Mouse (Mus musculus): ENCODE measurements around the gene Git2.

Git2 gene

GRCm38 (mm10) chr5:114797253-114797652, 21.9 kb upstream of the Git2 start:
- DNase-seq (ENCODE audit: low spot score in 2 of 2), result no peak

DNA sequence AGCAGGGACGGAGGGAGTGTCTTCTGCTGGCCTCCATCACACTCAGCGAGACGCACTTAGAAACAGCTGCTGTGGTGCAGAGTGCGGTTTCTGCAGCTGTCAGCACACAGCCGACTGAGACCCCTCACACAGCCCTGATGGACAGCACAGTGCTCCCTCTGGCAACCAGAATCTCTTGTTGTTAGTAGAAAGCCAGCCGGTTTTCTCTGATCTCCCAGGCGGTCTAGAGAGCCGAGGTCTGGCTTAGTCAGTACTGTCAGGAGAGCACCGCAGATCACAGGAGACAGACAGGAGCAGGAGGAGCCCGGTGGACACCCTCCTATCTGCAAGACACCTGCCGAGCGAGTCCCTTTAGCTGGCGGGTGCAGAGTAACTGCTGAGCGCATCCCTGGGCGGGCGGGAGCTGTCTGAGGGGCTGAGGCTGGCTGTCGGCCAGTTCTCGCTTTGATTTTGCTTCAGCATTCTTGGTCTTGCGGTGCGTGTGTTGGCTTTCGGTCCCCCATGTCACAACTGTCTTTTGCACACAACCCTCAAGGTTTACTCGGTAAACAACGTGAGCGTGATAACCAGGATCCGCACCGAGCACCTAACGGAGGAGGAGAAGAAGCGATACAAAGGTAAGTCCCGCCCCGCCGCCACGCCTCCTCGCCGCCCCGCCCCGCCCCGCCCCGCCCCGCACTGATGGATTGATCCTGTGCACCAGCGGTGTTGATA, 21.1 kb upstream of the Git2 start:
- DNase-seq (ENCODE audit: low spot score in 2 of 2), result no peak

DNA sequence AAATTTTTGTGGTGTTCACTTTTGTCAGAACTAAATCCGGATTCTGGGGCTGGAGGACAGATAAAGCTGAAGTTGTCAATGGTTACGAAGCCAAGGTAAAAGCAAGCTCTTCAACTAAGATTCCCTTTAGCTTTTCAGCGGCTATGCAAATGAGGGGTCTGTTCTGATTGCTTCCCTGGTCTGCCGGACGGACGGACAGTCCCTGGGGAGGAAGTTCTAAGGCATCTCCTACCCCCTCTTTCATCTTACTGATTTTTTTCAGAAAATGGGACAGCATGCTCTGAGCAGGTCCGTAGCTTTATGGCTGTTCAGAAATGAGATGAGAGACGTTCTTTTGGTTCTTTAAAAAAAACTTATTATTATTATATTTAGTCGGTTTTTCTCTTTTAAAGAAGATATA, 20.3 kb upstream of the Git2 start:
- no peak for DNase-seq (ENCODE audit: low spot score in 2 of 2)

DNA sequence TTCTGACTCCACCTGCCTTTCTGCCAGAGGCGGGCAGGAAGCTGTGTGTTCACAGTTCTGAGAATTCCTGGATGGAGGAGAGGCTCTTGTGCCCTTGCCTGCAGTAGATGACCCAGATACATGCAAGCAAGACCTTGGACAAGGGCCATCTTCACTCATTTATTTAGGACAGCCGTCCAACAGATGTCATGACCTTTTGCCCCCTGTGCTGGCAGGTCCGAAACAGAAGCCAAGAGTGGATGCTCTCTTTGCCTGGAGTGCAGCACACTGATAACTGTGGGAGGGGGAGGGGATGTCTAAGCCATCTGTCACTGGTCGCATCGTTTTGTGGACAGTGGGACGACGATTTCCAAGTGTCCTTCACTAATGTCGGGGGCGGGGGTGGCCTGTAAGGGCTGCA, 19.9 kb upstream of the Git2 start:
- DNase-seq (ENCODE audit: low spot score in 2 of 2), result no peak

- no peak for DNase-seq (ENCODE audit: low spot score in 2 of 2)
These were observed 19.3 kb upstream of the Git2 start for GRCm38 (mm10) chr5:114794609-114795008.

GRCm38 (mm10) chr5:114793317-114793716, 18.0 kb upstream of the Git2 start:
- DNase-seq (ENCODE audit: low spot score in 2 of 2), result peak; percentile 48 to 67

GRCm38 (mm10) chr5:114785196-114785595, 9.9 kb upstream of the Git2 start:
- DNase-seq (ENCODE audit: low spot score in 2 of 2), result no peak

GRCm38 (mm10) chr5:114784622-114785165, 9.4 kb upstream of the Git2 start:
- DNase-seq (ENCODE audit: low spot score in 2 of 2), result peak; percentile 72 to 83

- DNase-seq (ENCODE audit: low spot score in 2 of 2), result no peak
These were observed 8.3 kb upstream of the Git2 start for GRCm38 (mm10) chr5:114783405-114784163.

GRCm38 (mm10) chr5:114782991-114783390, 7.7 kb upstream of the Git2 start:
- no peak for DNase-seq (ENCODE audit: low spot score in 2 of 2)

- DNase-seq (ENCODE audit: low spot score in 2 of 2), result no peak
These were observed 5.6 kb upstream of the Git2 start for GRCm38 (mm10) chr5:114780912-114781311.

GRCm38 (mm10) chr5:114779956-114780489, 4.7 kb upstream of the Git2 start:
- no peak for DNase-seq (ENCODE audit: low spot score in 2 of 2)

GRCm38 (mm10) chr5:114776174-114776573, 857 bp upstream of the Git2 start:
- no peak for DNase-seq (ENCODE audit: low spot score in 2 of 2)

- peak; percentile 87 to 93 for DNase-seq (ENCODE audit: low spot score in 2 of 2)
These were observed 790 bp downstream of the Git2 start, which contains the start of gene Ankrd13a for GRCm38 (mm10) chr5:114774403-114775051. Gene Ankrd13a (plus strand): TSS chr5:114774677.

DNA sequence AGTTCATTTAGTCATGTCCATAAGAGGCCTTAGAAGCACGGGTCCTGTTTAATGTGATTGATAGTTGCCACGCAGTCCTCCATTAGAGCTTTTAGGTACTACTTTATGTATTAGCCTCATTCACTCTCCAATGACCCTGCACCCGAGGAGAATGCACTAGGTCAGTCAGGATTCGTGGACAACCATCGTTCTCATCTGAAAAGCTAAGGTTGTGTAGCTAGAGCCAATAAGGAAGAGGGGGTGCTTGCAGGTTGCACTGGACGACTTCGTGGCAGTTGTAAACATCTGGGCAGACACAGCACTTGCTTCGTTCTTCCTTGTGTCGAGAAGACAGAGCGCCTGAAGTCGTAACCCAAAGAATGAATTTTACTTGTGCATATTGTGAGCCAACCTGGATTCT, 1.5 kb downstream of the Git2 start:
- DNase-seq (ENCODE audit: low spot score in 2 of 2), result no peak

DNA sequence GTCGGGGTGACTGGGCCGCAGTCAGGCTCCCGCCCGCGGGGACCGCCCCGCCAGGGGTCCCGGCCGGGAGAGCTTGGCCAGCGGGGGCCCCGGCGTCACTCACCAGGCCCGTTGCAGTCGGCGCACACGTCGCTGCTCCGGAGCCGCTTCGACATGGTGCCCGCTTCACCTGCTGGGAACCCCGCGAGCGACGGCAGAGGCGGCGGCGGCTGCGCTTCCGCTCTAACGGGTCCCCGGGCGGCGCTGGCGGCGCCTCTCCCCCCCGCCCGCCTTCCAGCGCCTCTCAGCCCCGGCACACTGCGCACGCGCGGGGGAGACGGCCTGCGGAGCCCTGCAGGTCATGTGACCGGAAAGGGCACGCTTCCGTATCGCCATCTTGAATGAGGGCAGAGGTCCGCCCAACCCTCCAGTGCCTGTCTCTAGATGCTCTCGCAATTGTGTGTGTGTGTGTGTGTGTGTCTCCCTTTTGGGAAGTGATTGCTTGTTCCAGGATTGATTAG, 2.1 kb downstream of the Git2 start:
- DNase-seq (ENCODE audit: low spot score in 2 of 2), result peak; percentile 97

DNA sequence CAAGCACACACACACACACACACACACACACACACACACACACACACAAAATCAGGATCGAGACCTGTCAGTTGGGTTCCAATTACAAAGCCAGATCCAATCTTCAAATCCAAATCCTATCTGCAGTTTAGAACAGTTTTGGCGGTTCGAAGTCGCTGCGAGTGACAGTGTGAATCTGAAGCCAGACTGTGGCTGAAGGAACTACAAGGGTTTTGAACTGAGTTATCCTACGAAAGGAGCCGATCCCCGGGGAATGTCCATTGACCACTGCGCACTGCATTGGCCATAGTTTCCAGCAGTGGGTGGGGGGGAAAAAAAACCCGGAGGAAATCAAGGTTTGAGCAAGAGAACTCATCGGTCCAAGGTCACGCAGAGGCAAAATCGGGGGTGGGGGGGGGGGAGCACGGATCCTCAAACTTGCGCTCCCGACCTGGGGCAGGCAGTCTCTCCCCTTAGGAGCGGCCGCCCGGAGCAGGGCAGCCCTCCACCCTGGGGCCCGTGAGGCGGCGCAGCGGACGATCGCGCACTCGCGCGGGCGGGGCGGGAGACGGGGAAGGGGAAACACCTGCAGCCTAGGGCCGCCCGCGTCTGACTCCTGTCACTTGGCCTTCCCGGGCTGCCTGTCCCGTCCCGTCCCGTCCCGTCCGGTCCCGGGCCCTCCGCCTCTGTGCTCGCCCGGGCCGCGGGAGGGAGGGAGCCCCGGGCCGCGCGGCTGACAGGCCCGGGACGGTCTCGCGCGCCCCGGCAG, 2.7 kb downstream of the Git2 start:
- DNase-seq (ENCODE audit: low spot score in 2 of 2), result peak; percentile 47 to 64

DNA sequence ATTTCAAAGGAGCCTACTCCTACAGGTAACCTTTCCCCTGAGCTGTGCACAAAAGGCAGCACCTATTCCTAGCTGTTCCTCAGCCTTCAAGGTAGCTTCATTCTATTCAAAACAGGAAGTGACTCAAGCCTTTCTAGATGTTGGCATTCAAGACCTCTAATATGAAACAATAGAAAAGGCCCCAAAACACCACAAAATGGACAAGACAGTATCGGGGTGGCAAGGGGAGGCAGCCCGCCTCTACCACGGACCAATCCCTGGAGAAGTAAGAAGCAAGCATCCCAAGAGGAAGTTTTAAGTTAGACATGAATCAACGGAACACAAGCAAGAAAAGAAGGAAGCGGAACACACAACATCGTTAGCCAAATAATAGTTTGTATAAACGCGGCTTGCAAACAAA, 3.5 kb downstream of the Git2 start:
- peak in 1 of 2 experiments; percentile 38 for DNase-seq (ENCODE audit: low spot score in 2 of 2)

GRCm38 (mm10) chr5:114769786-114770185, 5.5 kb downstream of the Git2 start:
- DNase-seq (ENCODE audit: low spot score in 2 of 2), result no peak

DNA sequence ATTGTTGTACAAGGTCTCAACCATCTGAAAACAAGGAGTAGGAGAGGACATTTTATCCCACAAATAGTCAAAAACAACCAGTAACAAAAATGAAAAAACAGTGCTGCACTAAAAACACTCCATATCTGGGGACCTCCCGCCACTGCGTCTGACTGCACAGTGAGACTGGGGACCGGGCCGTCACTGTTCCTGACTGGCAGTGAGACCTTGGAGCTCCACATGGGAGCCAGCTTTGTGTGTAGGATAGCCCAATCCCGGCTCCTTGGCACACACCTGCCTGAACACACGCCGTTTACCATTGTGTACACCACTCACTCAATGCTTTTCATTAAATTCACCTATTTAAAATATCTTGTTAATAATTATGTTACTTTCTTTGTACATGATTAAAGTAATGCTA, 8.1 kb downstream of the Git2 start:
- no peak for DNase-seq (ENCODE audit: low spot score in 2 of 2)

DNA sequence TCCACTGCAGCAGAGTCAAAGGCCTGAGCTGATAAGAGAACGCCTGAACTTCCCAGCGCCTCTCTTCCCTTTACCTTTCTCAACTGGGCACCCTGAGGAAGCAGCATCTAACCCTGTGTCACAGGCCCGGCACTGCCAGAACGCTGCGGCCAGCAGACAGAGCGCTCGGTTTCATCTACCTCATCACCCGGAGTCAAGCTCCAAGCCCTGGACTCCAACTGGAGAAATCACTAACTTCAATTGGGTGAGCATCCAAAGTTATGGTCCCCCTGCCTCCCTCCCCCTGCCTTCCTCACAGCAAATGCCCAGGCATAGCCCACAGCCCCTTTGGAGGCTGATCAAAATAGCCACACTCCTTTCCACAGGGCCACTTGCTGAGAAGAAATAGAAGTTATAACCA, 8.6 kb downstream of the Git2 start:
- DNase-seq (ENCODE audit: low spot score in 2 of 2), result no peak
